Mouse (Mus musculus): Measurements from ENCODE around the gene Itgb5.
A peak's percentile ranks its signal among the peaks of the same experiment; 100 is the strongest.

Gene Itgb5

DNA sequence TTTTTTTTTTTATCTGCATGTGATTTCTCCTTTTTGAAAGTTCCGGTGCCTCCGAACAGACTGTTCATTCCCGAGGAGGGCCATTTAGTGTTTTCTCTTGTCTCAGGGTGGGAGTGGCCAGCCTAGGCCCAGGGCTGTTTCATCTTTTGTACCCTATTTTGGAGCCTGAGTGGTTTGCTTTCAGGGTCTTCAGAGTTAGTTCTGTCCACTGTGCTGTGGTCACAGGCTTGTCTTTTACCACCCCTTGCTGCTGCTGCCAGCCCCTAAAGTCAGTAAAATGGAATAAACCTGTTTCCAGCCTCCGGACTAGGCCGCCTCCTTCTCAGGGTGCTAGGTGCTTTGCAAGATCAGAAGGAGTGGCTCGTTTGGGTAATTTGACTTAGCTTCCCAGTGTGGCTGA lies 2.6 kb downstream of the Itgb5 start:
- DNase-seq (ENCODE audit: low spot score in 2 of 2) = no peak

DNA sequence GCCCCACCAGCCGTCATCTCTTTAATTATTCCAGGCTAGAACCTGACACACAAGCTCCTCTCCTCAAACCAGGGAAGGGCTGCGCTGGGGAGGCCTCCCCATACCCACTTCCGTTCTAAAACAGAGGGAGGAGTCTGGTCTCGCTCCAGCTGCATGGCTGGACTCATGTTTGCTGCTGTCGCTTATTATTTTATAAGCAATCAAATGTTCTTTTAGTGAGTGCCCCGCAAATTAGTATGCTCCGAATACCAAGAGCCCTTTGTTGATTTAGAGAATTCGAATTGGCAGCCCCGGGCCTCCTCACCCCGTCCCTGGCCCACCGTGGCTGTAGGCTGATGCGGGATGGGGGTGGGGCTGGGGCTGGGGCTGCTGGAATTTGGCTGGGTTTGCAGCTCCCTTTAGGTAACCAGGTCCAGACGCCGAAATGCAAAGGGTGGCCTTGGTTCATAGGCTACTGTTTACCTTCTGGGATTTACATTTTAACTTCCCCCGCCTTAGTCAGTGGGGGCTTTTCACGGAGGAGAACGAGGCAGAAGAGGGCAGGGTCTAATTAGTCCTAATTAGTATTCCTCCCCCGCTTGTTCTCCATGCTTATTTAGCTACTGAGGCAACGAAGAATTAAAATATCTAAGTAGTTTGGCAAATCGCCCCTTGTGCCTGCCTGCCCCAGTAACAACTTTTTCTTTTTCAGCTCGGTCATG lies 3.4 kb downstream of the Itgb5 start:
- DNase-seq (ENCODE audit: low spot score in 2 of 2) = no peak

DNA sequence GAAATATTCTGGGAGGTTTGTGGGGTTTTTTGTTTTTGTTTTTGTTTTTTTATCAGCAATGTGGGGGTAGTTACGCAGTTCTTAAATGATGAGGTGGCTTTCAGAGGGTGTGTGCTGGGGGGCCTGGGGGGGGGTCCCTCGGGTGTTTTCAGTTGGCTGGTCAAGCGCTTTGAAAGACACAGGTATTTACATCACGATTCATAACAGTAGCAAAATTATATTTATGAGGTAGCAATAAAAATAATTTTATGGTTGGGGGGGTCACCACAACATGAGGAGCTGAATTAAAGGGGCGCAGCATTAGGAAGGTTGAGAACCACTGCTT lies 3.9 kb downstream of the Itgb5 start:
- DNase-seq (ENCODE audit: low spot score in 2 of 2) = no peak

DNA sequence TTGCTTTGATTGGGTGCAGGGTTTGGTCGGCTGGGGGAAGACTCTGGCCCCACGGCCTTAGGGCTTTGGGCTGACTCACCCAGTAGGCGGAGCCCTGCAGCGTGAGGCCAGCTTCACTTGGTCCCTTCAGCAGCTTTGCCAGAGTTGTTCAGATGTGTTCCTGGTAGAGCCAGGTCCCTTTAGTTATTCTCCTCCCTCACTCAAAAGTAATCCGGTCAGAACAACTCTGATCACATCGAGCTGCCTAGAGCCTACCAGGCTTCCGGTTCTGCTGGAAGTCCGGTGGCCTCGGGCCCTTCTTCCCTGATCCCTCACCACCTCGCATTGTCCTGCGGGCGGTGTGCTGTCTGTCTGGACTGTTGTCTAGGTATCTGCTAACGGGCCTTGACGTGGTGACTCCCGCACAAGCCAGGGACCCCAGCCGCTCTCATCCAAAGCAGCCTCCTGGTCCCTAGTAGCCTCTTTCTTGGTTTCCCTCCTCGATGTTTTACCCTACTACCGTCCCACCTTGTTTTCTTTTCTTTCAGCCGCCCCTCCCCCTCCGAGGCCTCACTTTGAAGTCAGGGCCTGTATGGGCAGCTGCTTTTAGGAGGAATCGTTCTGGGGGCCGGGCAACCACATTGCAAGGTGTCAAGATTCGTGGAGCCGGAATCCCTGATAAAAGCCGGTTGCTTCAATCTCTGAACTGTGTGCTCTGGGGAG lies 4.5 kb downstream of the Itgb5 start:
- peak; percentile 51 to 68 for DNase-seq (ENCODE audit: low spot score in 2 of 2)

DNA sequence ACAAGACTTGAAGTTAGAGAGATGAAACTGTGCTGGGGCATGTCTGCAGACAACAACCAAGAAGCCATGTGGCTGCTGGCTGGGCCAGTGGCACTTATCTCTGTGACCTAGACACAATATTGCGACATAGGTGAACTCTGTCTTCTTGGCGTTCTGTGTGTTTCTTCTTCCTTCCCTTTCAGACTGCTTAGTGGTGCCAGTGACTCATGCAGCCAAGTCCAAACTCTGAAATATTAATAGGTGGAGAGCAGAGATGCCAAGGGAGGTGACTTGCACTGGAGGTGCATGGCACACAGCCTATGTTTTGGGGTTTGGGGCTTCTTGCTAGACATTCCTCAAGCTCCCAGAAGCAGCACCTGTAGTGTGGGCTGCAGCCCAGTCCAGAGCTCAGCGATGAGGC lies 7.2 kb downstream of the Itgb5 start:
- peak; percentile 56 to 73 for DNase-seq (ENCODE audit: low spot score in 2 of 2)

DNA sequence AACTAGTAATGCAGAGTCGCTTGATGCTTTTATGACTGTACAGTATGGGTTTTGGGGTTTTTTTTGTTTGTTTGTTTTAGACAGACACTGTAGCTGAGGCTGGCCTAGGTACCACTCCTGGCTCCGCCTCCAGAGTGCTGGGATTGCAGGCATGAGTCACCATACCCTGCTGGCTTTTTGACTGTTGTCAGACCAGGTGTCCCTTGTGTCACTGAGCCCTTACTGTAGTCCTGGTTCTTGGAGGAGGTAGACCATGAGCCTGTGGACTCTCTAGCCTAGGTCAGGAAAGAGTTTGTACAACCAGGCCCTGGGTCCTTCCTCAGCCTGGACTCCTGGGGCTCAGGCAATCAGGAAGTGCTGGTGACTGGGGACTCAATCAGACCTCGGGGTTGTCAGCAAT lies 7.7 kb downstream of the Itgb5 start:
- peak in 1 of 2 experiments; percentile 61 for DNase-seq (ENCODE audit: low spot score in 2 of 2)

DNA sequence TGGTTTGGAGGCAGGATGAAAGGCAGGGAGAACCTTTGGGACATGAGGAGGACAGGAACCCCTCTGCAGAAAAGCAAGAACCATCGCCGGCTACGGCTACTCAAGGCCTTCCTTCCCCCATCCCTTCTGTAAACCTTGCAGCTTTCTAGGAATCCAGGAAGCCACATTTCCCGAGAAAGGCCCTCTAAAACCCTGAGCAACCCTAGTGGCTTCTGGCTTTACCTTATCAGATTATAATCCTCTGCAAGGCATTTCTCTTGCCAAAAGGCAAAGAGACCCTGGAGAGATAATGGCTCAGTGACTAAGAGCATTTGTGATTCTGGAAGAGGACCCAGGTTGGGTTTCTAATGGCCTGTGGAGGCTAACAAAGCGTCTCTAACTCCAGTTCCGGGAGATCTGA lies 11.2 kb downstream of the Itgb5 start:
- DNase-seq (ENCODE audit: low spot score in 2 of 2) = no peak

DNA sequence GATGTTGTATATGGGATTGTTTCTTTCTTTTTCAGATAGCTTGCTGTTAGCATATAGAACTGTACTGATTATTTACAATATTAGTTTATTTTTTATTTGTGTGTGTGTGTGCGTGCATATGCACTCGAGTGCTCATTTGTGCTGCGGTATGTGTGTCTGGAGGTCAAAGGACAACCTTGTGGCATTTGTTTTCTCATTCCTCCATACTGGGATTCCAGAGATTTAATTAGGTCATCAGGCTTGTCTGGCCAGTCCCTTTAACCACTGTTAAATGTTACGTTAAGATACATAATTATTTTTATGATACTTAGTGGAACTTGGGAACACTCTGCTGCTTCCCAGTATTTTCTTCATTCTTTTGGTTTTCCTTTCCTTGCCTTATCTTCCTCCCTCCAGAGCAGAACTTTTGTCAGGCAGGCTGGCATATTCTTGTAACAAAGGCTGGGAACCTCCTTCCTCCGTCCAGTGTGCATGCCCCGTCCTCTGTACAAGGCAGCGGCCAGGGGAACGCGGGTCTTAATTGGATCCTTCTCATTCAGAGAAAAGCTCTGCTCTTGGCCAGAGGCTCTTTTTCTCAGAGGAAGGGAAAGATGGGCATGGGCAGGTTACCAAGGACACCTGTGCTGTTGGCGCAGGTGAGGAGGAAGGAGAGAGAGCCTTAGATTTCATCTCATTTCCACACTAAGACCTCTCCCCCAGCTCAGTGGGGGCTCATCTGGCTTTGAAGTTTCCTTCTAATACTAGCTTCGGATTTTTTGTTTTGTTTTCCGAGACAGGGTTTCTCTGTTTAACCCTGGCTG lies 12.8 kb downstream of the Itgb5 start:
- DNase-seq (ENCODE audit: low spot score in 2 of 2) = no peak

DNA sequence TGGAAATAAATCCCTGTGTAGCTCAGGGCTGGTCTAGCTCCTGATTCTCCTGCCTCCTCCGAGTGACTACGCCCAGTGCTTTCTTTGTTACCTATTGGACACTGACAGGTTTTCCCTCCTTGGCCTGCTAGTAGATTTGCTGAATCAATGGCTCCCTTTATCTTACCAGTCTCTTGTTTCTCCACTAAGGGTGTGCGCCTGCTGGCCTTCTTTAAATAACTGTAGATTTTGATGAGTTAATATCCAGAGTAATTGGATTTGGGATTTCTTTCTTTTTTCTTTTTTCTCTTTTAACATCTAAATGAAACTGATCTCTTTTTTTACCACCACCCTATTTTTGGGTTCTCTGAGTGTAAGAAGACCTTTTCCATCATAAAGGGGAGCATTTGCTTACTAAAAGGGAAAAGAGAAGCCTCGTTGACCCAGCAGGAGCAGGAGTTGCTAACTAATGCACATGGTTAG lies 14.7 kb downstream of the Itgb5 start:
- DNase-seq (ENCODE audit: low spot score in 2 of 2) = no peak

DNA sequence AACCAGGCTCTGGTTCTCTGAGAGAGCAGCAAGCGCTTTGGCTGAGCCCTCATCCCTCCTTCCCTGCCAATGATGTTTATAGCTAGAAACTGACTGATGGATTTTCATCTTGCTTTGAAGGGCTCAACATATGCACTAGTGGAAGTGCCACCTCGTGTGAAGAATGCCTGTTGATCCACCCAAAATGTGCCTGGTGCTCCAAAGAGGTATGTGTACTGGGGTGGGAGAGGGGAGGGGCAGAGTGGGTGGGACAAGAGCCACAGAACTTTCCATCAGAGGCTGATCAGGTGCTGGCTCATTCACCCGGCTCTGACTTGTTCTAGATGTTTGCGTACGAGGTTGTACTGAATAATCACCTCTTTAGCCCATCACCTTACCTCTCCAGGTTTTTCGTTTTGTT lies 15.4 kb downstream of the Itgb5 start:
- no peak for DNase-seq (ENCODE audit: low spot score in 2 of 2)

DNA sequence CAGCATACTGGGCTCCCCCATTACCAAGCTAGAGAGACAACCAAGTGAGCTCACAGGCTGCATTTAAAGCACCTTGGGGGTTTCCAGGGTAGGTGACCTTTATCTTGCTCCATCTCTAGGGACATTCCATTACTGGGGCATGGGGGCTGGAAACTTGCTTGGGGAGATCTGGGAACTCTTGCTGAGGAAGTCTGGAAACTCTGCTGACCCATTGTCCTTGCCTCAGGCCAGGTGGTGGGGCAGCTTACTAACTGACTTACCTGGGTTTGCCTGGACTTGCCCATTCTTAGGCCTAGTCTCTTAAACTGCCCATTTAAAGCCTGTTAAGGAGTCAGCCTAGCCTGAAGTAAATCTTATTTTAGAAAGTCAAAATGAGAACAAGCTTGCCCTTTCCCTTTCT lies 23.8 kb downstream of the Itgb5 start:
- no peak for DNase-seq (ENCODE audit: low spot score in 2 of 2)

DNA sequence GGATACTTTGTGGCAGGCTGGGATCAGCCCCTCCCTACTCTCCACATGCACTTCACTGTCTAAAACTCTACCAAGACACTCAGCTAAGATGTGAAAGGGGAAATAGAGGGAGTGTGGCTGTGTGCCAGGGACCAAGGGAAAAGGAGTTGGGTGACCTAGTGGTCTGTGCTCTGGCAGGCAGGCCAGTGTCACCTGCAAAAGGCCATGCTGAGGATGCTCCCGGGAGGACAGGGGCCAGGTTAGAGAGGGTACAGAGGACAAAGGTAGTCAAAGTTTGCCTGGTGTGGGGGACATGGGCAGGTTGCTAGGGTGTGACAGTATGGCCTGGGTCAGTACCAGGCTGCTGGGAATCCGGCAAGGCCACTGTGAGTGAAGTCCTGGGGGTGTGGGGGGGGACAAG lies 29.3 kb downstream of the Itgb5 start:
- no peak for DNase-seq (ENCODE audit: low spot score in 2 of 2)

DNA sequence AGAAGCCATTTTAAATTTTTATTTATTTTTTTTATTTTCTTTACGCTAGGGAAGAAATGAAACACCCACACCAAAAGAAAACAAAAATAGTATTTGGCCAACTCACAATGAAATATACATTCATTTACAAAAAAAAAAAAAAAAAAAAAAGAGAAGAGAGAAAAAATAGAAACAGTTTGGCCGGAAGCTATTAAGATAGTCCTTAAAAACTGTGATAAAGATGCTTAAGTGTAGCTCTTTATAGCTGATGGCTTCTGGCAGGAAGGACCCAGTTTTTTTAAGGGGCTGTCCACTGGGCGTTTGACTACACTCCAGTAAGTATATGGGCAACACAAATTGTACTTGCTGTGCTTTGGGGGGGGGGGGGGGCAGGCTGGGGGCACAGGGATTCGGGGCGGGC lies 29.9 kb downstream of the Itgb5 start:
- no peak for DNase-seq (ENCODE audit: low spot score in 2 of 2)

DNA sequence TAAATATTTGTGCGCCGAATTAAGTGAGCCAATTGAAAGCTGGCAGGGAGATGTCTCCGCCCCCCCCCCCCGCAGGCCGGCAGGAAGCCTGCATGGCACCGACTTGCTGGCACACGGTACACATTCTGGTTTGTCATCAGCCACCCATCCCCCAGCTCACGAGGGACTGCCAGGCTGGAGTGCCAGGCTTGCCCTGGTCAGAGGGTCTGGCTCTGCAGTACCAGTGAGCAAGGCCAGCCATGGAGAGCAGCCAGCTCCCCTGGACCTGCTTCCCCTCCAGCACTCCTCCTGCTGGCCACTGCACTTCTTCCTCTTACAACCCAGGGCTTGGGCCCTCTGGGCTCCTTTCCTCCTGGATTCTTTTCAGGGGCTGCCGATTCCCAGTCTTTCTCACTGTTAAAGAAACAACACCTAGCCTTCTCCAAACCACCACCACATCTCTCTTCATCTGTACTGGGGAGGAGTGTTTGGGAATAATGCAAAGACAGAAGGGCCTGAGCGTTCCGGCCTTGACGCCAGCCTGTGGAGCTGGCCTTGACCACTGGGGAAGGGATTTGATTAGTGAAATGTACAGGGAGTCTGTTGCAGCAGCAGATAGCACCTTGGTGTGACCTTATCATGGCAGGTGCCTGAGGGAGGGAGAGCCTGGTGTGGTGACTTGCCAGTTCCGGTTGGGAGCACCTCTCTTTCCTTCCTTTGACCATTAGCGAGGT lies 30.7 kb downstream of the Itgb5 start:
- peak; percentile 42 to 79 for DNase-seq (ENCODE audit: low spot score in 2 of 2)

DNA sequence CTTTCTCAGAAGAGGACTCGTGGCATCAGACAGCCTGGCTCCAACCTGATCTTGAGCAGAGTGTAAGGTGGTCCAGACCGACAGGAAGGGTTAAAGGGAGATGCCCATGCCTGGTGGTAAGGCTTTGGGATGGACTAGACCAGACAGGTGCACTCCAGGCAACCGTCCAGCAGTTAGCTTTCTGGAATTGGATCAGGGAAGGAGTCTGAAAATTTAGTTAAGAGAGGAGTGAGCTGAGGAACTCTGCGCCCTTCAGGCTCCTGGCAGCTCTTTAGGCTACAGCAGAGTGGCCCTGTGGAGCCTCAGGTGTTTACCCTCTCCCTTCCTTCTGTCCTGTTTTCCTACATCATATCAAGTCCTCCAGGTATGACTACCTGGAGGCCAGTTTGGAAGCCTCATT lies 32.9 kb downstream of the Itgb5 start:
- no peak for DNase-seq (ENCODE audit: low spot score in 2 of 2)

DNA sequence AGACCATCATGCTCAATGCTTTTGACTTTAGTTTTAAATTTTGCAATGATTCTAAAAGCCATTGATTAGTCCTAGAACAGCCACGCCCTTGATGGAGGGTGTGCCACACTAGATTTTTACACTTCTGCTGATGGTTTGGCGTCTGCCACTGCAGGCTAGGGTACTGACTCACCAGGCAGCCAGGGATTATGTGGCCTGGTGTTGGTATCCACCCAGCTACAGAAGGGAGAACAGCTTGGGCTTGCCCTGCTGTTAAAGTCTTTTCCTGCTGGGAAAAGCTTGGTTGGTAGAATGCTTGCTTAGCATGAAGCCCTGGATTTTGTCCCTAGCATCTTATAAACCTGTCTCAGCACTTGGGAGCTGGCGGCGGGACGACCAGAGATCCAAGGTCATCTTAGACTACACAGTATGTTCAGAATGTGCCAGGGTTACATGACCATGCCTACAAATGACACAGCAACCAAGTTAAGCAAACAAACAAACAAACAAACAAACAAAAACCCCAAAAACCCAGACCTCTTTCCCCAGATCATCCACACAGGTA lies 33.8 kb downstream of the Itgb5 start:
- DNase-seq (ENCODE audit: low spot score in 2 of 2) = no peak

DNA sequence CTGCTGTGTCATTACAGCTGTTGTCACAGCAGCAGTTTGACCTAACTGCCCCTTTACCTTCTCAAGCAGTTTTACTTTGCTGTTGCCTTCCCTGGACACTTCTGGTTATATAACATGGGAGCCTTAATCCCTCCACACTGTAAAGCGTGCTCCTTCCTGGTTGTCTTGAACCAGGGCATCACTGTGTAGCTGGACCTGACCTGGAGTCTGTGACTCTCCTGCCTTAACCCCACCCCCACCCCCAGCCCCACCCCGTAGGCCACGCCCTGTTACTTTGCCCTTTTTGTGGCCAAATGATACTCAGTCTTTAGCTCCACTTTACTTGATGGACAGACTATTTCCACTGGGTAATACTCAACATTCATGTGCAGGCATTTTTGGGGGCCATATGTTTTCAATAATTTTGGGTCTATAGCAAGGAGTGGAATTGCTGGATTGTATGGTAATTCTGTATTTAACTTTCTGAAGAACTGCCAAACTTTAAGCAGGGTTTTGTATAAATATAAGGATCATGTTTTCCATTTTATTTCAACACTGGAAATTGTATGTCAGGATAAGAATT lies 40.8 kb downstream of the Itgb5 start:
- DNase-seq (ENCODE audit: low spot score in 2 of 2) = no peak

DNA sequence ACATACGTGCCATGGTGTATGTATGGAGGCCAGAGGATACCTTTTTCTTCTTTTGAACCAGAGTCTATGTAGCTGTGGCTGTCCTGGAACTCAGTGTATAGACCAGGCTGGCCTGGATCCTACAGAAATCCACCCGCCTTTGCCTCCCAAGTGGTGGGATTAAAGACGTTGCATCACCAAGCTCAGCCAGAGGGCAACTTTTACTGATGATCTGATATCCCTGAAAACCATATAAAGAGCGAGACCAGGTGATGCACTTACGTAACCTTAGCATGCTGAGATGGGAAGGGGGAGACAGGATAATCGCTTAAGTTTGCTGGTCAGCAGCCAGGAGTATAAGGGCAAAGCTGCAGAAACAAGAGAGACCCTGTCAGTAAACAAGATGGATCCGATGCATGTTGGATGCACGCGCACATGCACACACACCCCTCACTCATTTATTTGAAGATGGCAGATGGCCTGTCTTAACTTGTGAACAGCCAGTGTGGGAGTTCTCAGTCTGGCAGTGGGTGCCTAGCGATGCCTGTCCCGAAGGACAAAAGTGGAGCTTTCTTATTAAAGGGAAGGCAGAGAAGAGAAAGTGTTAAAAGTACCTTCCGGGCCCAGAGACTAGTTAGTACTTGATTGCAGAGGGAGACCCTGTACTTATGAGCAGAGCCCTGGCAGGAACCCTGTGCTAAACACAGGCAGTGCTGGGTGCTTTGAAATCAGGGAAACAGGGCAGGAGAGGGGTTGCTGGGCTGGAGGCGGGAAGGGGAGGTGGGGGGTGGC lies 41.7 kb downstream of the Itgb5 start:
- no peak for DNase-seq (ENCODE audit: low spot score in 2 of 2)

DNA sequence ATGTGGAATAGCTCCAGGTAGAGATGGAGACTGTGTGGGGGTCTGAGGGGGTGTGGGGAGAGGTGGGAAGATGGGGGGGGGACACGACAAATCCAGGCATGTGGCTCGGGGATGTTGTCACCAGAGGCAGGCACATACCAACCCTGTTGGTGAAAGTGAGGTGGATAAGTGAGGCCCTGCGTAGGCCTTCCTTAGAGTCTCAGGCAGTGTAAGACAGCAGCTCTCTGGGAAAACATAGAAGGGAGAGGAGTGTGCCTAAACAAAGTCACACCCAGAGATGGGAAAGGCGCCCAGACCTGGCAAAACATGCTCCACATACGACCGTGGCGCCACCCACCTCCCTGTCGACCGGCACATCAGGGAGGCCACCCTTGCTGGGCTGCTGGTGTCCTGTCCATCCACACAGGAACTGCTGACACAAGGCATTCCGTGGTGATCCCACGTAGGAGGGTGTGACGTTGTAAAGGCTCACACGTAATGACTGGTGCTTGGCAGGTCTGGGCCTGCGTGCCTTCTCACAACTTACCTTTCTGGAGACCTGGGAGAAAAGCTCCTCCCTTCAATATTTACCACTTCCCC lies 42.5 kb downstream of the Itgb5 start:
- DNase-seq (ENCODE audit: low spot score in 2 of 2) = peak; percentile 50 to 57

DNA sequence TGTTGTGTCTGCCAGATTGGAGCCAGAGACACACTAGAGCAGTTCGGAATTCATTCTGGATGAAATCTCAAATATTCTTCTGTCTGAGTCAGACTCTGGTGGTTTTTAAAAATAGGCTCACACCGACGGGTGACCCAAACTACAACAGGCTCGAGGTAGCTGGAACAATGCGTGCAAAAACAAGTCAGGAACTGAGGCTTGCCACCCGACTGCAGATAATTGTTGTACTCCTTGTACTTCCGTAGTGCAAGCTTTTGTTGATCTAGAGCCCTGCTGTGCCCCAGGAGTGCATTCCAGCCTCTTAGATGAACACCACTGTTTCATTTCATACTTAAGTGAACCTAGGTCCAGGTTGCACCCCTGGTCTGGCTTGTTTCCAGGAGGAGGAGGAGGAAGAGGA lies 43.8 kb downstream of the Itgb5 start:
- DNase-seq (ENCODE audit: low spot score in 2 of 2) = peak in 1 of 2 experiments; percentile 34

Data from urinary bladder, postnatal 36 days (tissue).